Mouse (Mus musculus) forebrain, embryonic 13.5 days (tissue): ENCODE data around the gene Magohb. TPM values are rescaled to one million over a fixed set of nuclear protein-coding genes. Genes with fewer than 3 reads are reported as not detected.

Experiments
- polyA plus RNA-seq: library from polyadenylated mRNA; unstranded; fragments of >200 nt; fragmentation: Nextera tagmentation; extraction: Ambion mirVana; gene quantifications from 2 replicates; pipeline ENCODE4 v1.2.1, GENCODE M21; 2015

Magohb gene
- polyA plus RNA-seq, 1 experiment from 2014 or later = 64.1 TPM

Other genes starting within 250 kb of the Magohb start
- gene Klra2, start 45.9 kb downstream of the Magohb start, polyA plus RNA-seq = not detected in 2 replicates
- 1.2 and 1.6 TPM in 2 replicates for gene Styk1, start 60.4 kb upstream of the Magohb start, polyA plus RNA-seq
- 27.4 and 27.9 TPM in 2 replicates for gene Ybx3, start 95.2 kb upstream of the Magohb start, polyA plus RNA-seq
- gene 5430401F13Rik, start 193.2 kb upstream of the Magohb start, polyA plus RNA-seq = not detected in 2 replicates
- gene Gm6619, start 193.2 kb upstream of the Magohb start, polyA plus RNA-seq = not detected in 2 replicates